Mouse (Mus musculus) forebrain, embryonic 14.5 days (tissue): Measurements from ENCODE around the gene Shf. TPM values are rescaled to one million over a fixed set of nuclear protein-coding genes. Genes with fewer than 3 reads are reported as not detected.

Experiments used
- ATAC-seq: fragments of 200-750 bp; cut with Nextera tagmentation; 2 replicates; pipeline ENCODE4 v1.8.0; 2017; ENCODE audit warnings: mild to moderate bottlenecking, moderate library complexity
- DNase-seq: peaks from one replicate; pipeline ENCODE4 v3.0.0-alpha.2; 2015; ENCODE audit warnings: low spot score
- H3K27ac ChIP-seq: fragments of 300-500 bp; sonication (generic); 2 replicates; pipeline ENCODE4 v1.5.1; 2014; ENCODE audit warnings: low read depth, mild to moderate bottlenecking, control low read depth, low read length, moderate library complexity
- H3K27me3 ChIP-seq: fragments of 300-500 bp; sonication (generic); replicated peaks from 2 replicates; pipeline ENCODE4 v1.6.1; 2014; ENCODE audit warnings: low read length, control low read depth, mixed read lengths; ENCODE audit not compliant: control insufficient read depth, insufficient read depth
- H3K36me3 ChIP-seq: fragments of 300-500 bp; sonication (generic); 2 replicates; pipeline ENCODE4 v1.6.1; 2014; ENCODE audit warnings: low read length, control low read depth; ENCODE audit not compliant: control insufficient read depth, insufficient read depth
- H3K4me1 ChIP-seq: fragments of 300-500 bp; sonication (generic); 2 replicates; pipeline ENCODE4 v1.6.1; 2014; ENCODE audit warnings: antibody characterized with exemption, low read length, control low read depth; ENCODE audit not compliant: control insufficient read depth, insufficient read depth
- H3K4me2 ChIP-seq: fragments of 300-500 bp; sonication (generic); 2 replicates; pipeline ENCODE4 v1.6.1; 2014; ENCODE audit warnings: mild to moderate bottlenecking, control low read depth, low read length
- H3K4me3 ChIP-seq: fragments of 300-500 bp; sonication (generic); 2 replicates; pipeline ENCODE4 v1.5.1; 2014; ENCODE audit warnings: low read depth, low read length, control low read depth
- H3K9ac ChIP-seq: fragments of 300-500 bp; sonication (generic); 2 replicates; pipeline ENCODE4 v1.6.1; 2014; ENCODE audit warnings: mild to moderate bottlenecking, low read length, control low read depth, moderate library complexity
- H3K9me3 ChIP-seq: fragments of 300-500 bp; sonication (generic); replicated peaks from 2 replicates; pipeline ENCODE4 v1.6.1; 2016; ENCODE audit warnings: low read length, control low read depth, mixed read lengths; ENCODE audit not compliant: control insufficient read depth
- WGBS: fragments of 180-500 bp; shearing (Covaris S2); extraction: QIAGEN DNeasy Blood & Tissue Kit; methylation state at CpG from one replicate; pipeline ENCODE4 v1.1.7; 2014; 5-methylcytosine and 5-hydroxymethylcytosine counted together
- polyA plus RNA-seq: library from polyadenylated mRNA; unstranded; fragments of >200 nt; fragmentation: Nextera tagmentation; extraction: Ambion mirVana; gene quantifications from 2 replicates; pipeline ENCODE4 v1.2.1, GENCODE M21; 2014

Shf gene
- polyA plus RNA-seq, 1 experiment from 2014 or later, result 12.4 TPM

- H3K36me3 ChIP-seq, result no peaks in the 10 kb centered on the region
- H3K9ac ChIP-seq, result no peak overlapping the region
- H3K4me2 ChIP-seq, result peak overlapping the region; percentile 36
- H3K27me3 ChIP-seq, result no peaks in the 10 kb centered on the region
- WGBS, result 10% methylated on average over 11 of the region's 11 CpGs
- H3K9me3 ChIP-seq, result no peaks in the 10 kb centered on the region
- peak; percentile 74 for DNase-seq
- H3K4me1 ChIP-seq, result no peaks in the 10 kb centered on the region
- H3K4me3 ChIP-seq, result no peak overlapping the region
- H3K27ac ChIP-seq, result no peak overlapping the region
- ATAC-seq, result no peak
Measured at GRCm38 (mm10) chr2:122380768-122381311, 11.9 kb upstream of the Shf start.

GRCm38 (mm10) chr2:122379292-122379650 lies 10.3 kb upstream of the Shf start:
- 41% methylated on average over 2 of the region's 2 CpGs for WGBS
- no peak for ATAC-seq
- H3K4me2 ChIP-seq, result no peak overlapping the region

DNA sequence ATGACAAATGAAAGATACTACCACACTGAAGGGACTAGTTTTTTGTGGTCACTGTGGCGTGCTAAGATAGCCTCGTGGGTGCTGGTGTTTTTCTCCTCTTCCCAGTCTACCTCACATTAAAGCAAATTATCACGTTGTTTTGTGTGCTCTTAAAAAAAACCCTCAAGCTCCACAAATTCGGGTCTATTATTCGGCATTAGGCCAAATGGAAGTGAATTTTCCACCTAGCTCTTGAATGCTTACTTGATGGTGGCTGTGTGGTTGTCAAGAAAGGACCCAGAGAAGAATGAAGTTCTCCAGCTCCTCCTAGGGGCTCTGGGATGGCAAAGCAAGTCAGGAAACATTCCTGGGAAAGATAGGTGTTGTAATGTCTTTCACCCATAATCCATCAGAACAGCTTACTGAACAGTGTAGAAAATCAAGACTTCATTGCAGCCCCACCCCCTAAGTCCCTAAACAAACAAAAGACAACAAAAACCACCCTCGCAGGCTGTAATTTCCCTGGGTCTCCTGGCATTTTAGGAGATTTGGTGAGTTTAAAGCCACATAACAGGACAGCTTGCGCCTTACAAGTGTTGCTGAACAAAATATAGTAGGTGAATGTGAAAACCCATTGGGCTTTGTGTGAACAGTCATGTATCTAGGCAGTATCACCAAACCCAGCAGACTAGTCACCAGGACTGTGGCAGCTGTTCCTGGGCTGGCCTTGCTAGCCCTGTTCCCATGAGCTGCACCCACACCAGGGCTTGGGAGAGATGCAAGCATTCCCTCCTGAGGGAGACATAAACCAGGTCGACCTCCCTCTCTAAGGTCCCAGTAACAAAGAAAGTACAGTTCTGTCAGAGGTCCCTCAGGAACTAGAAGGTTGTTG lies 9.7 kb upstream of the Shf start:
- Histone ChIP-seq H3K4me1 (no peaks in the 10 kb centered on the region), H3K4me3 (peak overlapping the region; percentile 52), H3K27me3 (no peaks in the 10 kb centered on the region), H3K9ac (no peak overlapping the region; the same call in 1 of the 2 replicates), H3K27ac (peak overlapping the region; percentile 92; the same call in 1 of the 2 replicates), H3K9me3 (no peaks in the 10 kb centered on the region), H3K4me2 (peak overlapping the region; percentile 46), H3K36me3 (no peaks in the 10 kb centered on the region)
- DNase-seq (peak; percentile 85), ATAC-seq (no peak)
- 21% methylated on average over 8 of the region's 8 CpGs for WGBS

More at GRCm38 (mm10) chr2:122379292-122379650, 10.3 kb upstream of the Shf start:
- Histone ChIP-seq H3K4me1 (no peaks in the 10 kb centered on the region), H3K27me3 (no peaks in the 10 kb centered on the region), H3K4me3 (no peak overlapping the region), H3K36me3 (no peaks in the 10 kb centered on the region), H3K9me3 (no peaks in the 10 kb centered on the region), H3K9ac (no peak overlapping the region), H3K27ac (no peak overlapping the region)
- DNase-seq, result no peak

DNA sequence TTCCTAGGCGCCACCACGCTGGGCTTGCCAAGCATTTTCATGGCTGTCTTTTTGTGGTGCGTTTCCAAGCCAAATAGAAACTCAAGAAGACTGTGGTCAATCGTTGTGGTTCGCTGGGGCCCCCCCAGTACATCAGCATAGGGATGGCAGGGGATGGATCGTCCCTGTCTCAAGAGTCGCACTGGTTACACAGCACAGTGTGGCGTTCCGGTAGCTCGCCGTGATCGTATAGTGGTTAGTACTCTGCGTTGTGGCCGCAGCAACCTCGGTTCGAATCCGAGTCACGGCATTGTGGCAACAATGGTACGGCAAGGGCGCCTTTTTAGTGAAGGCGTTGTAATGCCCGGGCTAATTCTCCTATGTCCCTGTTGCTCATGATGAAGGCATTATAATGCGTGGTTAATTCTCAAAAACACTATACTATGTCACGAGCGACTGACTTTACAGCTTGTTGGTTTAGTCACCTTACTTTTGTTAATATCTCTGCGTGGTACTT lies 8.8 kb upstream of the Shf start:
- Histone ChIP-seq H3K4me2 (peak overlapping the region; percentile 46), H3K27me3 (no peaks in the 10 kb centered on the region), H3K4me3 (peak overlapping the region; percentile 52), H3K36me3 (no peaks in the 10 kb centered on the region), H3K9me3 (no peaks in the 10 kb centered on the region), H3K9ac (peak overlapping the region; percentile 77), H3K27ac (peak overlapping the region; percentile 92), H3K4me1 (no peaks in the 10 kb centered on the region)
- ATAC-seq, result peak; percentile 78
- DNase-seq, result peak; percentile 87
- under 1% methylated on average over 26 of the region's 26 CpGs for WGBS

- Histone ChIP-seq H3K27me3 (no peaks in the 10 kb centered on the region), H3K9ac (peak overlapping the region; percentile 77), H3K4me3 (peak overlapping the region; percentile 52), H3K4me2 (peak overlapping the region; percentile 46), H3K4me1 (no peaks in the 10 kb centered on the region), H3K9me3 (no peaks in the 10 kb centered on the region), H3K36me3 (no peaks in the 10 kb centered on the region), H3K27ac (peak overlapping the region; percentile 92)
- ATAC-seq, result peak; percentile 87
- peak; percentile 98 for DNase-seq
- WGBS, result under 1% methylated on average over 28 of the region's 28 CpGs
Measured at GRCm38 (mm10) chr2:122377215-122377674, 8.3 kb upstream of the Shf start.

GRCm38 (mm10) chr2:122376041-122376561 lies 7.1 kb upstream of the Shf start:
- Histone ChIP-seq H3K9ac (peak overlapping the region; percentile 71), H3K4me3 (peak overlapping the region; percentile 65), H3K36me3 (no peaks in the 10 kb centered on the region), H3K4me2 (peak overlapping the region; percentile 79), H3K9me3 (no peaks in the 10 kb centered on the region), H3K27me3 (no peaks in the 10 kb centered on the region), H3K27ac (peak overlapping the region; percentile 80), H3K4me1 (no peaks in the 10 kb centered on the region)
- 0% methylated on average over 22 of the region's 22 CpGs for WGBS
- ATAC-seq, result no peak
- peak; percentile 53 for DNase-seq

DNA sequence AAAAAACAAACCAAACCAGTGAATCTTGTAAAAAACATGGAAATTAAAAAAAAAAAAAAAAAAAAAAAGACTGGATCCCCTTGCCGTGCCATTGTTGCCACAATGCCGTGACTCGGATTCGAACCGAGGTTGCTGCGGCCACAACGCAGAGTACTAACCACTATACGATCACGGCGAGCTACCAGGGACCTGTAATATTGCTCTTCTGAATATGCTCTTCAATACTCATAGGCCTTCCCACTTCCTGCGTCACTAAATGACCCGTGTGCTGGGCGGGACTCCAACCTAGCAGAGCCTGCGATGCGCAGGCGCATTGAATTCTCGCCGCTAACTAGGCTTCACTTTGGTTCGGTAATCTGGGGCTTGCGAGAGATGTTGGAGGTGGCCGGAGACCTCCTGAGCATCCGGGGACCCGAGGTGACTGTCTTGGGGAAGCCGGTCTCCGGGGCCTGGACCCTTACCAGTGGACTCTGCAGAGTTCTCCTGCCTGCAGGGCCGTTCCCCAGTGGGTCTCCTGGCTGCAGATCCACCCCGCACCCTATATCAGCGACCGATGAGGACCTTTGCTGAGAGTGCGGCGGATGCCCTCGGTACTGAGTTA lies 6.5 kb upstream of the Shf start:
- under 1% methylated on average over 32 of the region's 32 CpGs for WGBS
- Histone ChIP-seq H3K9me3 (no peaks in the 10 kb centered on the region), H3K36me3 (no peaks in the 10 kb centered on the region), H3K4me3 (peak overlapping the region; percentile 65), H3K27ac (peak overlapping the region; percentile 80), H3K27me3 (peaks cover 3% of the 10 kb centered on the region; the same call in 1 of the 2 replicates), H3K4me1 (no peaks in the 10 kb centered on the region), H3K4me2 (peak overlapping the region; percentile 79), H3K9ac (peak overlapping the region; percentile 71)
- peak; percentile 83 for ATAC-seq
- DNase-seq, result peak; percentile 99

- Histone ChIP-seq H3K27me3 (peaks cover 8% of the 10 kb centered on the region), H3K36me3 (no peaks in the 10 kb centered on the region), H3K9ac (peak overlapping the region; percentile 68), H3K4me3 (peak overlapping the region; percentile 65), H3K27ac (peak overlapping the region; percentile 75), H3K4me1 (no peaks in the 10 kb centered on the region), H3K4me2 (peak overlapping the region; percentile 31), H3K9me3 (no peaks in the 10 kb centered on the region)
- no peak for ATAC-seq
- 15% methylated on average over 23 of the region's 23 CpGs for whole genome bisulfite sequencing
- DNase-seq, result peak; percentile 62
Measured at GRCm38 (mm10) chr2:122374666-122375331, 5.8 kb upstream of the Shf start.
